Mouse (Mus musculus) splenic B cell, adult 2 months (primary cell): ENCODE results near the gene Mfsd2a.

ENCODE experiments used
- DNase-seq: peaks from one replicate; pipeline ENCODE4 v3.0.0-alpha.2; 2011; ENCODE audit warnings: low read depth, low spot score
- H3K27me3 ChIP-seq: 2 replicates; pipeline ENCODE4 v1.6.1; 2012; ENCODE audit warnings: mild to moderate bottlenecking, low read length, moderate library complexity, mixed read lengths; ENCODE audit not compliant: control insufficient read depth, poor library complexity, insufficient read depth, severe bottlenecking
- H3K36me3 ChIP-seq: 2 replicates; pipeline ENCODE4 v1.6.1; 2012; ENCODE audit warnings: mild to moderate bottlenecking, low read length, moderate library complexity, mixed read lengths; ENCODE audit not compliant: control insufficient read depth, poor library complexity, insufficient read depth, severe bottlenecking

The Mfsd2a gene

GRCm38 (mm10) chr4:122961589-122961988, 601 bp upstream of the Mfsd2a start:
- no peak for DNase-seq
- no peaks in the 10 kb centered on the region for H3K27me3 ChIP-seq
- no peaks in the 10 kb centered on the region for H3K36me3 ChIP-seq

GRCm38 (mm10) chr4:122960321-122961099, 478 bp downstream of the Mfsd2a start:
- Histone ChIP-seq H3K36me3 (no peaks in the 10 kb centered on the region), H3K27me3 (no peaks in the 10 kb centered on the region)
- DNase-seq: peak; percentile 41

- DNase-seq: no peak
- Histone ChIP-seq H3K27me3 (no peaks in the 10 kb centered on the region), H3K36me3 (no peaks in the 10 kb centered on the region)
Observed at GRCm38 (mm10) chr4:122959816-122960215, 1.2 kb downstream of the Mfsd2a start.

GRCm38 (mm10) chr4:122958491-122959031, 2.4 kb downstream of the Mfsd2a start:
- no peak for DNase-seq
- Histone ChIP-seq H3K36me3 (no peaks in the 10 kb centered on the region), H3K27me3 (no peaks in the 10 kb centered on the region)

- DNase-seq: no peak
- H3K36me3 ChIP-seq: no peaks in the 10 kb centered on the region
- H3K27me3 ChIP-seq: no peaks in the 10 kb centered on the region
Observed at GRCm38 (mm10) chr4:122956301-122956700, 4.7 kb downstream of the Mfsd2a start.

GRCm38 (mm10) chr4:122955412-122956136, 5.4 kb downstream of the Mfsd2a start:
- Histone ChIP-seq H3K27me3 (no peaks in the 10 kb centered on the region), H3K36me3 (no peaks in the 10 kb centered on the region)
- peak; percentile 82 for DNase-seq

- H3K27me3 ChIP-seq: no peaks in the 10 kb centered on the region
- no peak for DNase-seq
- no peaks in the 10 kb centered on the region for H3K36me3 ChIP-seq
Observed at GRCm38 (mm10) chr4:122954680-122955411, 6.1 kb downstream of the Mfsd2a start.

GRCm38 (mm10) chr4:122949096-122949495, 11.9 kb downstream of the Mfsd2a start:
- H3K36me3 ChIP-seq: no peaks in the 10 kb centered on the region
- no peaks in the 10 kb centered on the region for H3K27me3 ChIP-seq
- no peak for DNase-seq

GRCm38 (mm10) chr4:122947223-122947622, 13.8 kb downstream of the Mfsd2a start:
- Histone ChIP-seq H3K36me3 (no peaks in the 10 kb centered on the region), H3K27me3 (no peaks in the 10 kb centered on the region)
- no peak for DNase-seq

- Histone ChIP-seq H3K27me3 (no peaks in the 10 kb centered on the region), H3K36me3 (no peaks in the 10 kb centered on the region)
- peak; percentile 72 for DNase-seq
Observed at GRCm38 (mm10) chr4:122944408-122944807, 16.6 kb downstream of the Mfsd2a start.

GRCm38 (mm10) chr4:122939048-122939796, 21.8 kb downstream of the Mfsd2a start:
- peak; percentile 21 for DNase-seq
- H3K36me3 ChIP-seq: no peaks in the 10 kb centered on the region
- H3K27me3 ChIP-seq: no peaks in the 10 kb centered on the region

GRCm38 (mm10) chr4:122937489-122937888, 23.5 kb downstream of the Mfsd2a start:
- no peaks in the 10 kb centered on the region for H3K36me3 ChIP-seq
- no peaks in the 10 kb centered on the region for H3K27me3 ChIP-seq
- no peak for DNase-seq

GRCm38 (mm10) chr4:122935466-122936099, 25.4 kb downstream of the Mfsd2a start:
- Histone ChIP-seq H3K27me3 (no peaks in the 10 kb centered on the region), H3K36me3 (no peaks in the 10 kb centered on the region)
- no peak for DNase-seq

GRCm38 (mm10) chr4:122933857-122934256, 27.1 kb downstream of the Mfsd2a start:
- peak; percentile 85 for DNase-seq
- Histone ChIP-seq H3K27me3 (no peaks in the 10 kb centered on the region), H3K36me3 (no peaks in the 10 kb centered on the region)
